In genomic region chr8:55622399-55622798, GRCm38 (mm10) we compare ENCODE assay signal across 23 mouse cellular contexts.
"Had no signal": no experiment of that assay in that cellular context is flagged by ENCODE, and none has a peak within 500 bp of the region (broad histone marks: within the 10 kb centered on the region; RNA-seq: fewer than 3 reads in every experiment).

No protein-coding gene starts in this region.

- DNase-seq: kidney, adult 18-20 months; kidney, adult 9 months; kidney, postnatal 14 days; kidney, postnatal 4 days; liver; lung, adult 18-20 months; lung, postnatal 10 days; lung, postnatal 36 days; retina, postnatal 1 day; right cerebral cortex, postnatal 25 days; spleen, adult 18-20 months; thymus, adult 18-20 months; thymus, postnatal 36 days had no signal

- H3K4me2 ChIP-seq: limb, embryonic 13.5 days; liver, embryonic 12.5 days; liver, embryonic 15.5 days; lung, embryonic 15.5 days; midbrain, embryonic 11.5 days; neural tube, embryonic 13.5 days; stomach, embryonic 15.5 days had no signal

- H3K9ac ChIP-seq: limb, embryonic 13.5 days; liver, embryonic 12.5 days; liver, embryonic 15.5 days; lung, embryonic 15.5 days; neural tube, embryonic 13.5 days; stomach, embryonic 15.5 days had no signal

- H3K27me3 ChIP-seq: limb, embryonic 13.5 days; liver, embryonic 12.5 days; liver, embryonic 15.5 days; lung, embryonic 15.5 days; megakaryocyte, embryonic 14.5 days; neural tube, embryonic 13.5 days; stomach, embryonic 15.5 days had no signal

- H3K36me3 ChIP-seq: limb, embryonic 10.5 days; limb, embryonic 13.5 days; liver, embryonic 12.5 days; liver, embryonic 15.5 days; lung, embryonic 15.5 days; neural tube, embryonic 13.5 days; stomach, embryonic 15.5 days had no signal

- H3K4me3 ChIP-seq: limb, embryonic 10.5 days; limb, embryonic 13.5 days; liver, embryonic 12.5 days; liver, embryonic 15.5 days; lung, embryonic 15.5 days; megakaryocyte, embryonic 14.5 days; myocyte; neural tube, embryonic 13.5 days; stomach, embryonic 15.5 days had no signal

- H3K9me3 ChIP-seq: limb, embryonic 10.5 days; limb, embryonic 13.5 days; liver, embryonic 12.5 days; liver, embryonic 15.5 days; lung, embryonic 15.5 days; megakaryocyte, embryonic 14.5 days; neural tube, embryonic 13.5 days; stomach, embryonic 15.5 days had no signal

- ATAC-seq: liver, embryonic 12.5 days had no signal

- H3K27ac ChIP-seq: limb, embryonic 10.5 days; limb, embryonic 13.5 days; liver, embryonic 12.5 days; liver, embryonic 15.5 days; lung, embryonic 15.5 days; neural tube, embryonic 13.5 days; stomach, embryonic 15.5 days had no signal

- H3K4me1 ChIP-seq: limb, embryonic 10.5 days; limb, embryonic 13.5 days; liver, embryonic 12.5 days; liver, embryonic 15.5 days; lung, embryonic 15.5 days; megakaryocyte, embryonic 14.5 days; neural tube, embryonic 13.5 days; stomach, embryonic 15.5 days had no signal
